Mouse (Mus musculus) CD4-positive, CD25-positive, alpha-beta regulatory T cell, adult 2 months (primary cell): ENCODE data around the gene Pm20d1.

Source experiments
- DNase-seq: peaks from one replicate; pipeline ENCODE4 v3.0.0-alpha.2; 2012; ENCODE audit warnings: low read depth, low spot score

The Pm20d1 gene

GRCm38 (mm10) chr1:131797202-131797909, at the start of gene Pm20d1:
Gene Pm20d1 (plus strand): TSS chr1:131797381.
- DNase-seq: no peak

GRCm38 (mm10) chr1:131747761-131748160, 49.4 kb upstream of the Pm20d1 start:
- no peak for DNase-seq

DNA sequence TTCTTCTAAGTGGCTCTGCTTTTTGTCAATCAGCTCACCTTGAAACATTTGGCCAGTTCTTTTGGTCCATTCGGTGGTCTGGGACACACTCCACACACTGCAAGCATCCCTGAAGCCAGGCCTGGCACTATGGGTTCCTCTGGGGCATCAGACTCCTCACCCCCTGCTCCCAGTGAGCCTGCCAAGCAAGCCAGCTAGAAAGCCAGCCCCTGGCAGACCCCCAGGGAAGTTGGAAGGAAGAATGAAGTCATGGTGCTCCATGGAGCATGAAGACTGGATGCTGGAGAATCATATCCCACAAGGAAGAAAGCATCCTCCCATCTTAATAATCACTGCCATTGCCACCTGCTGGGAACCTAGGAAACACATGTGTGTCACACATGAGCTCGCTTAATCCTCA, 48.5 kb upstream of the Pm20d1 start:
- DNase-seq: no peak

GRCm38 (mm10) chr1:131749706-131750545, 47.3 kb upstream of the Pm20d1 start:
- no peak for DNase-seq

- no peak for DNase-seq
Measured at GRCm38 (mm10) chr1:131751181-131751890, 45.8 kb upstream of the Pm20d1 start.

DNA sequence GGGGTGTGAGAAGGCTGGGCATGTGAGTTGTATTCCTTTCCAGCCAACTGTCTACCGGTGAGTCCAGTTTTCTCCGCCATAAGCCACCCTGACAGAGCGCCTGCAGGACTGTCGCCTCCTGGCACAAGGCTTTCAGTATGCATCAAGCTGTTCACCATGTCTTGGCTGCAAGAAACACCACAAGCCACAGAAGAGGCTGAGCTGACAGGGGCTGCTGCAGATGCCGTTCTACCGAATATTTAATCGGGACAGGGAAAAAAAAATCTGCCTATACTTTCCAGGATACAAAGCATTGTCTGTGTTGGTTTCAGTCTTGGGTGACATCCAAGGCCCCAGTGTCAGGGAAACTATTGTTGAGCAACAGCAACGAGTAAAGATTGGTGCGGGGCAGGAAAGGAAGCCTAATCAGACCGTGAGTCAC, 45.3 kb upstream of the Pm20d1 start:
- no peak for DNase-seq

DNA sequence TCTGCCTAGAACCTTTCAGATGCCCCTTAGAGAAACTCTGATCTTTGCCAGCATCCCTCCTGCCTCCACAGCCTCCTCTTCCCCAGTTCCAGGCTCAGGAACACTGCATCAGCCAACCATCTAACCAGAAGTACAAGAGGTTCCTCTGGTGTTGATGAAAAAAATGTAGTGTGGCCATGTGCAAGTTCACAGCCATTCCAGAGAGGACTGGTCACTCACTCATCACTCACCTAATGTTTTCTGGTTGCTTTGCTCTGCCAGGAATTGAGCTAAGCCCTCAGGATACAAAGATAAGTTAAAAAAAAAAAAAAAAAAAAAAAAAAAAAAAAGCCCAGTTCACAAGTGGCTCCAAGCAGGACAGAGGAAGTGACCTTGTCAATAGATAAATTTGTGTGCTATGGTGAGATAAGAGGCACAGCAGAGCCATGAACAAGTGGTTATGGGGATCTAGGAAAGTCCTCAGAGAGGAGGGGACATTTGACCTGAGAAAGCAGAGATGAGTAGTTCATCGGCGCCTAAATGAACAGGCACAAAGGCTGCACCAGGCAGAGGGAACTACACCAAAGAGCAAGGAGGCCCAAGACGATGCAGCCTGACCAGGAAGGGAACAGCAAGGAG, 42.9 kb upstream of the Pm20d1 start:
- no peak for DNase-seq

- DNase-seq: peak; percentile 11
Measured at GRCm38 (mm10) chr1:131754916-131755315, 42.3 kb upstream of the Pm20d1 start.

GRCm38 (mm10) chr1:131757211-131757610, 40.0 kb upstream of the Pm20d1 start:
- DNase-seq: no peak

DNA sequence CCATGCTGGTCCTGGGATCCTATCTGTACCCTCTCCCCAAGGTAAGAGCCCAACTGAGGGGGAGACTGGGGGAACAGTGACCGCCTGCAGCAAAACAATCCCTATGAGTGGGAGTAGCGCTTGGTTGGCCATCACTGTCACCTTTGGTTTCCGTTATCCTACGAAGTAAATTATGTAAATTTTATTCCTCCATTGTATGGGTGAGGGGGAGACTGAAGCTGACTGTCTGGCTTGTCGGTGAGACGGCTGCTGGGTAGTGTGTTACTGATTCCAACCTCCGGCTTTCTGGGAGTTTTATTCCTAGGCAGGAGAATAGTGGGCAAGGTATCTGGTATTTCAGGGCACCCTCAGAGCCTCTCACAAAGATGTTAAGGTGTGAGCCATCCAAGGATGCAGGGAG, 38.4 kb upstream of the Pm20d1 start:
- no peak for DNase-seq

DNA sequence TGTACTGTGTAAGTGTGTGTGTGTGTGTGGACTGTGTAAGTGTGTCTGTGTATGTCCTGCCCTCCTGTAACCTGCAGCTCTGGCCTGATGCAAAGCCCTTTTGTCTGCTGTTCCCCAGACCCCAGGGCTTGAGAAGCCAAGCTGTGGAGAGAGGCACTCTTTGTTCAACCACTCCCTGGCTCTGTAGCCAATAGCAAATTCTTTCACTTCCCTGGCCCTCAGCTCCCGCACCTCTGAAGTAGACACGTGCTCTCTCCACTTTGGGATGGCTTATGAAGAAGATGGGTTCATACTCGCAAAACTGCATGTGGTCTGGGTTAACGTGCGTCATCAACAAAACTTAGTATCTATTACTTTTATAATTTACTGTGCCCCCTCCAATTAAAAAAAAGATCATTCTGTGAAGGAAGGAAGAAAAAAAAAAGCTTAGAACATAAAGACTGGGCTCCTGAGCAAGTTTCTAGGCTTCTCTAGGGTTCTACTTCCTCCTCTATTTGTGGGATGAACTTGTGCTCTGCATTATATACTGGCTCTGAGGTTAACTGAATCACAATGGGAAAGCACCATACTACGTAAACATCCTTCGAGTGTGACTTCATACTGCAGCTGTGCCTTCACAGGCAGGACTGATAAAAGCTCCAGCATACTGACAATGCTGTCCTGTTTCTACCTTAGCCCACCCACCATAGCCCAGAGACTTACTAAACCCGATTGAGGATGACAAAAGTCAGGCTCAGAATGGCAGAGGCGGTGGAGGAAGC, 37.3 kb upstream of the Pm20d1 start:
- DNase-seq: peak; percentile 13

GRCm38 (mm10) chr1:131760428-131760820, 36.8 kb upstream of the Pm20d1 start:
- DNase-seq: no peak

DNA sequence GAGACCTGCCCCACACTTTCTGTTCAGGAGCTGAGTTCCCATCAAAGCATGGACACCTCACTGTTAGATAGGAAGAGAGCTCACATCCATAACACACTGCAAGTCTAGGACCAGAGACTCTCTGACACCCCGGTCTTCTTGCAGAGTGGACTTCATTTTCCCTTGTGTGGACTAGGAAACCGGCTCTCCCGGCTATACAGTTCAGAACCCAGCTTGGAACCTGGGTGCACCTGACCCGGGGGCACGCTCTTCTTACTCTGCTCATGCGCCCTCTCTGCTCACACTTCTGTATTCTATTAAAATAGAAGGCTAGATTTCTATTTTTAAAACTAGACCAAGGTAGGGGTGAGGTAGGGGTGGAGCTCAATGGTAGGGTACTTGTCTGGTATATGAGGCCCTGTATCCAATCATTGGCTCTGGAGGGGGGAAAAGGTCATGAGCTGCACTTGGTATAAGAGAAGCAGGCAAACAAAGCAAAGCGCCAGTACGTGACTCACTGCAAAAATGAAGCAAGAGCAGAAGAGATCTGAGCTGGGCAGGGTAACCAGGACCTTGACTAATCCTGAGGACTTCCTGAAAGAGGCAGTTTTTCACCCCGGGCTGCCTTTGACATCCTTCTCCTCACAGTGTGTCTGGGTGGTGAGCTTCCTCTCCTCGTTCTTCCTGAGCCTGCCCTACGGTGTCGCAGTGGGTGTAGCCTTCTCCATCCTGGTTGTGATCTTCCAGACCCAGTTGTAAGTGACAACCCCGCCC, 35.9 kb upstream of the Pm20d1 start:
- DNase-seq: no peak

DNA sequence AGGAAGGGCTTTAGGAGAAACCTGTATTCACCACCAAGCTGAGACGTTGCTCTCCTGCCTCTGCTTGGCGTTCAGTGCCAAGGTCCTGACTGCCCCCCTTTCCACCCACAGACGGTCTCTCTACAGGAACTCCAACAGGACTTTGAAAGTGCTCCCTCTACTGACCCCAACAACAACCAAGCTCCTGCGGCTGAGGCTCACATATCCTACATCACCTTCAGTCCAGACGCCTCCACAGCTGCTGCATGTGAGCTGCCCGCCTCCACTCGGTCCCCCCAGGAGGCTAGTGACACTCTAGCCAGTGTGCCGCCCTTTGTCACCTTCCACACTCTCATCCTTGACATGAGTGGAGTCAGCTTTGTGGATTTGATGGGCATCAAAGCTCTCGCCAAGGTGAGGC, 33.5 kb upstream of the Pm20d1 start:
- no peak for DNase-seq

- DNase-seq: no peak
Measured at GRCm38 (mm10) chr1:131764581-131765338, 32.4 kb upstream of the Pm20d1 start.

DNA sequence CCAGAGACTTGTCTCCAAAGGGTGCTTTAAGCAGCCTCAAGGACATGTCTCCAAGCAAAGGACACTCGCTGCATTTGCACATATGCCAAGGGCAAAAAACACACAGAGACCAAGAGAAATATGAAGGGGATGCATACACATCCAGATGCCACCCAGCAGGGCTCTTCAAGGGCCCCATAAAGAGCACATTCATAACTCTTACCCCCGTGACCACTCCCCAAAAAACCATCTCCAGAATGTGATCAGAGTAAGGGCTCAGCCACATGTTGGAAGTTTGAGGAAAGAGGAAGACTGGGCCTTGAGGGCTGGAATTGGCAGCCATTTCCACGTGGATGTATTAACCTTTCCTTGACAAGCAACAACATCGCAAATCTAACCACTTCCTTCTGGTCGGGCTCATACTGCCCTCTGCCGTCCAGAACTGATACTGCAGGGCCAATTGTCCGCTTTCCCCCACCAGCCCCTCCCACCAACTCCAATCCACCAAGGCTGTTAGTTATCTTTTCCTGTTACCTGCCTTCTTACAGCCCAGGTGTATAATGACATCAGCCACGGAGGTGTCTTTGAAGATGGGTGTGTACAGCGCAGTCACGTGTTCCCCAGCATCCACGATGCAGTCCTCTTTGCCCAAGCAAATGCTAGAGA, 31.7 kb upstream of the Pm20d1 start:
- DNase-seq: peak; percentile 88

GRCm38 (mm10) chr1:131769296-131769695, 27.9 kb upstream of the Pm20d1 start:
- no peak for DNase-seq

DNA sequence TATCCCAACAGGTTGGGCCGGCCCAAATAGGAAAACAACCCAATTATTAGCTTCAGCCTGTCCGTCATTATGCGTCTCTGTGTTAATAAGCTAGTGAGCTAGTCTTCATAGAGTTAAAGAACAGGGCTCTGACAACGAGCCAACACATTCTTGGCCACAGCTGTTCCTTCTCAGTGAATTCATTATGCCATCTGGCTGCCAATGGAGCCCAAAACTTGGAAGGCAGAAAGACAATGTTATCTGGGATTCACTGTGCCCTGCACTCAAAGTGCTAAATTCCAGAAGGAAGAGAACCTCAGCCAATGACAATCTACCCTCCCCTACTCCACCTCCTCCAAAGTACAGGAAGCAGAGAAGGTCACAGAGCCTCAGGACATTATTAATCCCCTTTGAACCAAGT, 26.5 kb upstream of the Pm20d1 start:
- no peak for DNase-seq

DNA sequence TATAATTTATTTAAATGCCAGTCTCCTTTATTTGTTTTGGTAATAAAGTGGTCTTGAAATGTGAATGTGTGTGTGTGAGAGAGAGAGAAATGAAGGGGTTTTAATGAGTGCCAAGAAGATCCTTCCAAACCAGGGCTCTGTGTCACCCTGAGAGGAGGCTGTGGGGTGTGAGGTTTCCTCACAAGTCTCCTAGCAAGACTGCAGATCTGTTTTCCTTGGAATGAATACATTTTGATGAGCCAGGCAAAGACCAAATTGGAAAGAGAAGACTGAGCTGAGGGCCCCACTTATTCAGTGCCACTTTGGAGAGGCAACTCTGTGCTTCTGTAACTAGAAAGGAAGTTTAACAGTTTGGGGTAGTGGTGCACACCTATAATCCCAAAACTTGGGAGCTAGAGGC, 25.7 kb upstream of the Pm20d1 start:
- DNase-seq: no peak
